Mouse (Mus musculus) gastrocnemius, postnatal 10 days (tissue): ENCODE data around the gene Rfc5. TPM values are rescaled to one million over a fixed set of nuclear protein-coding genes. Genes with fewer than 3 reads are reported as not detected.
"Not testable (repeated sequence)": the region's sequence is repeated elsewhere in the genome, so short reads cannot be mapped to it uniquely, and the experiment has no call there.

Experiments
- DNase-seq: peaks from one replicate; pipeline ENCODE4 v3.0.0; 2021; ENCODE audit warnings: mixed read lengths
- total RNA-seq, 2 experiments: library from RNA; stranded (reverse); gene quantifications; 2 replicates each; pipeline ENCODE4 v1.2.3; 2021

The Rfc5 gene
- total RNA-seq, 2 experiments from 2014 or later = 7.5 to 8.5 TPM

GRCm38 (mm10) chr5:117347011-117347410, 41.8 kb downstream of the Rfc5 start:
- DNase-seq = no peak

GRCm38 (mm10) chr5:117346281-117346680, 42.6 kb downstream of the Rfc5 start:
- no peak for DNase-seq

- DNase-seq = no peak
Measured at GRCm38 (mm10) chr5:117345432-117345976, 43.3 kb downstream of the Rfc5 start.

- DNase-seq = not testable (repeated sequence)
Measured at GRCm38 (mm10) chr5:117344496-117344895, 44.4 kb downstream of the Rfc5 start.

- DNase-seq = no peak
Measured at GRCm38 (mm10) chr5:117341896-117342295, 47.0 kb downstream of the Rfc5 start.

GRCm38 (mm10) chr5:117340081-117340480, 48.8 kb downstream of the Rfc5 start:
- DNase-seq = no peak

GRCm38 (mm10) chr5:117338503-117338902, 50.3 kb downstream of the Rfc5 start:
- DNase-seq = no peak

- no peak for DNase-seq
Measured at GRCm38 (mm10) chr5:117337999-117338398, 50.8 kb downstream of the Rfc5 start.

GRCm38 (mm10) chr5:117330457-117330856, 58.4 kb downstream of the Rfc5 start:
- no peak for DNase-seq

Other genes starting within 250 kb of the Rfc5 start
- 100 to 1,000 TPM; 307 to 317 TPM for gene Pebp1, start 101.4 kb downstream of the Rfc5 start, total RNA-seq
- 10 to 100 TPM in 1 of 2 experiments, 1 to 10 TPM in 1; 8.6 to 11.9 TPM for gene Vsig10, start 70.0 kb downstream of the Rfc5 start, total RNA-seq
- 10 to 100 TPM; 80.3 to 83.1 TPM for gene Wsb2, start 31.7 kb downstream of the Rfc5 start, total RNA-seq
- gene Ksr2, start 25.0 kb upstream of the Rfc5 start, total RNA-seq = under 1 TPM; 0.16 to 0.27 TPM